Mouse (Mus musculus): ENCODE results near the gene Usmg5.
"Not testable (repeated sequence)": the region's sequence is repeated elsewhere in the genome, so short reads cannot be mapped to it uniquely, and the experiment has no call there.

The Usmg5 gene

GRCm38 (mm10) chr19:47090550-47091156 lies at the start of gene Usmg5, which contains the start of gene Pdcd11:
Gene Usmg5, minus strand, starts transcription at chr19:47090647.
Gene Pdcd11, plus strand, starts transcription at chr19:47090768.
- DNase-seq (ENCODE audit: low read depth, low spot score): peak; percentile 95

DNA sequence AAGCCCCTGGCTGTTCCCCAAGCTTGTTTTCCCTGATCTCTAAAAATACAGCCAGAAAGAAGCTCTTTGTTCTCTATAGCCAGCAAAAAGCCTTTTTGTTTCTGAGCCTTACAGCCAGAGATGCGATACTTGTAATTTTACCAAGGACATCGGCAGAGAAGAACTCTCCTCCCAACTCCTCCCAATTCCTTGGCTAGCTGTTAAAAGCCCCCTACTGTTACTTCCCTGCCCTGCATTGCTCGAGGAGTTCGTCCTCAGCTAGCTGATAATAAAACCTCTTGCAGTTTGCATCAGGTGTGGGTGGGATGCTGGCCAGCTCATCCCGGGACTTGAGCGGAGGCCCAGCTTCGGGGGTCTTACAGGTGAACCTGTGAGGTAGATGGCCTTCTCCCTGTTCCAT lies 49.2 kb upstream of the Usmg5 start:
- not testable (repeated sequence) for DNase-seq (ENCODE audit: low read depth, low spot score)

GRCm38 (mm10) chr19:47137771-47138421 lies 47.4 kb upstream of the Usmg5 start, which contains the start of gene Calhm2:
Gene Calhm2, minus strand, starts transcription at chr19:47138294.
- no peak for DNase-seq (ENCODE audit: low read depth, low spot score)

GRCm38 (mm10) chr19:47137051-47137581 lies 46.7 kb upstream of the Usmg5 start:
- peak; percentile 91 for DNase-seq (ENCODE audit: low read depth, low spot score)

DNA sequence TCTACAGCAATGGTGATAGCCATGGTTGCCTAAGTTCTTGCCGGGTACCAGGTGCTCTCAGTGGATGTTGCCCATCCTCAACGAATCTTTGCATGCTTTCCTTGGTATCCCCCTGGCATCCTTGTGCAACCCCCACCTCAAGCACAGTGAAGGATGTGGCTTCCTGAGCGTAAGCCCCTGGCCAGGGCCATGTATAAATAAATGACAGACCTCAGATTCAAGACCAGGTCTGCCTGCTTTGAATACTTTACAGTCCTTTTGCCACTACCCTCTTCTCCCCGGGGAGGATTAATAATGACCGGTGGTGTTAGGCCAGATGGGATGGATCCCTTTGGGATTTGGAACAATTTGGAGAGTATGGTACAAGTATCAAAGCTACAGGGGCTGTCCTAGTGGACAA lies 45.7 kb upstream of the Usmg5 start:
- no peak for DNase-seq (ENCODE audit: low read depth, low spot score)

DNA sequence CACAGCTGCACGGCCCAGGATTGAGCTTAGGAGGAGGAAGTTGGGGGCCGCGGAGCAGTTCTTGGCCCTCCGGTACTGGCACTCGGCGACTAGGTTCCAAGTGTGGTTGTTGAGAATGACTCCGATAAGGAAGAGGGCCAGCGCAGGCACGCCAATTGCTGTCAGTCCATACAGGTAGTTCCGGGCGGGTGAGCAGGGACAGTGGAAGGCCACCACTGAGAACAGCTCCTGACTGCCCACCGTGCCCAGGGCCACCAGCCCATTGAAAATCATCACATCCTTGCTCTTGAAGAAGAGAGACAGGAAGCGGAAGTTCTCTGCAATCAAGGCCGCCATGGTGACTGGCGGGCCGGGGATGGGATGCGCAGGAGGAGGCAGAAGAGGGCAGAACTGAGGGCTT lies 45.1 kb upstream of the Usmg5 start:
- DNase-seq (ENCODE audit: low read depth, low spot score): no peak

DNA sequence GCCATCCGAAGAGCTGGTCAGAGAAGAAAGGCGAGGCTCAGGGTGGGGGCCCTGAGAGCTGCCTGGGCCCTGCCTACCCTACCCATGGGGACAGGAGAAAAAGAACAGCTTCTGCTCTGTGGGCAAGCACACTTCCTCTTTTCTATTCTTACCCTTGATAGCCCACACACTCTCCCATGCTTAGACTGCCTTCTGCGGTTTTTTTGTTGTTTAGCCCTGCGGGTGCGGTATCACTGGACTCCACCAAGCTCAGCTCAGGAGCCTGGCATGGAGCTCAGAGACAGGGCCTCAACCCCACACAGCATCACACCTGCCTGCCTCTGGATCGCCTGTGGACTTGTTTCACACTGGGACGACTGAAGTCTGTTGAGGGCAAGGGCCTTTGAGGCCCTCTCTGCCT lies 42.7 kb upstream of the Usmg5 start:
- peak; percentile 50 for DNase-seq (ENCODE audit: low read depth, low spot score)

GRCm38 (mm10) chr19:47130551-47131125 lies 40.2 kb upstream of the Usmg5 start:
- no peak for DNase-seq (ENCODE audit: low read depth, low spot score)

- DNase-seq (ENCODE audit: low read depth, low spot score): no peak
Measured at GRCm38 (mm10) chr19:47128835-47129234, 38.4 kb upstream of the Usmg5 start.

- no peak for DNase-seq (ENCODE audit: low read depth, low spot score)
Measured at GRCm38 (mm10) chr19:47128164-47128563, 37.7 kb upstream of the Usmg5 start.

DNA sequence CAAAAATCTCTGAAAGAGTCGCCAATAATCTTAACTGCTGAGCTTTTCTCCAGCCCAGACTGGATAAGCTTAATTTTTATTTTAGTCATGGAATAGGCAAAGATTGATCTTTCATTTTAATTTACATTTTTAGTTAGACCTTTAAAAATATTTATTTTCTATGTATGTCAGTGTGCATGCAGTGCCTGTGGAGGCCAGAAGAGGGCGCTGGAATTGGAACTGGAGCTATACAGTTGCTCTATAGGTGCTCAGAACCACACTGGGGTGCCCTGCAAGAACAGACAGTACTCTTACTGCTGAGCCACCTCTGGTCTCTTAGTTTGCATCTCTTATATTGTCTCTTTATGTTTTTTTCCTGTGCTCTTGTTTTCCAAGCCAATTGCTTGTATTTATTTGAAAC lies 32.4 kb upstream of the Usmg5 start:
- DNase-seq (ENCODE audit: low read depth, low spot score): no peak

DNA sequence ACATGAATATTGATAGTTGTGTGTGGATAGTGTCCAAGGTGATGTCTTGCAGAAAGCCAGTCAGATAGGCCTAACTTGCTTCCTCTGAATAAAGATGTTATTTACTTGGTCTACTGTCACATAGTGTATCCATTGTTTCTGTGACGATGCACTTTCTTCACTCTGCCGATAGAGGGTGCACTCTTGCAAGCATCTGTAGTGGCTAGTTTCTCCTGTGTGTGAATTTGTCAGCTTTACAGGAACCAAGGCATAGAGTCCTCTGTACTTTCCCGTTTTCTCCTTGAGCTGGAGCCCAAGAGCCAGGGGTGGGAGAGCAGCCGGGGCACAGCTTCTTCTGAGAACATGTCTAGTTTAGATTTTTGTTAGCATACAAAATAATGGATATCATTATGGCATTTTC lies 30.6 kb upstream of the Usmg5 start:
- DNase-seq (ENCODE audit: low read depth, low spot score): no peak

GRCm38 (mm10) chr19:47118634-47119033 lies 28.2 kb upstream of the Usmg5 start:
- DNase-seq (ENCODE audit: low read depth, low spot score): no peak

GRCm38 (mm10) chr19:47104641-47105271 lies 14.3 kb upstream of the Usmg5 start:
- no peak for DNase-seq (ENCODE audit: low read depth, low spot score)

DNA sequence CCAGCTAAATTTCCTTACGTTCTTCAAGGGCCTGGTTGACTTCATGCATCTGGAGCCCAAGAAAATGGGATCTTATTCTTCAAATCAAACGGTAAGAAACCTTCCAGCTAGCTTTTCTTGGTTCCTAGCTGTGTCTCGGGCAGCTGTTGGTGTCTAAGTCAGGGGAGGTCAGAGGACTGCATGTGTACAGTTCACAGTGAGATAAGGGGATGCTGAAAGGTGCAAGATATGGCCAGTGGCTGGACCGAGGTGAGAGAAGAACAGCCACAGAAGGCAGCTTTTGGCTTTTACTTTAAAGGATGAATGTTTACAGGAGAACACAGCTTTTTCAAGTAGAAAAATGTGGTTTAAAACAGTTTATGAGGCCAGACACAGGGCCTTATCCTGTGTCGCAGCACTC lies 10.6 kb upstream of the Usmg5 start:
- no peak for DNase-seq (ENCODE audit: low read depth, low spot score)

DNA sequence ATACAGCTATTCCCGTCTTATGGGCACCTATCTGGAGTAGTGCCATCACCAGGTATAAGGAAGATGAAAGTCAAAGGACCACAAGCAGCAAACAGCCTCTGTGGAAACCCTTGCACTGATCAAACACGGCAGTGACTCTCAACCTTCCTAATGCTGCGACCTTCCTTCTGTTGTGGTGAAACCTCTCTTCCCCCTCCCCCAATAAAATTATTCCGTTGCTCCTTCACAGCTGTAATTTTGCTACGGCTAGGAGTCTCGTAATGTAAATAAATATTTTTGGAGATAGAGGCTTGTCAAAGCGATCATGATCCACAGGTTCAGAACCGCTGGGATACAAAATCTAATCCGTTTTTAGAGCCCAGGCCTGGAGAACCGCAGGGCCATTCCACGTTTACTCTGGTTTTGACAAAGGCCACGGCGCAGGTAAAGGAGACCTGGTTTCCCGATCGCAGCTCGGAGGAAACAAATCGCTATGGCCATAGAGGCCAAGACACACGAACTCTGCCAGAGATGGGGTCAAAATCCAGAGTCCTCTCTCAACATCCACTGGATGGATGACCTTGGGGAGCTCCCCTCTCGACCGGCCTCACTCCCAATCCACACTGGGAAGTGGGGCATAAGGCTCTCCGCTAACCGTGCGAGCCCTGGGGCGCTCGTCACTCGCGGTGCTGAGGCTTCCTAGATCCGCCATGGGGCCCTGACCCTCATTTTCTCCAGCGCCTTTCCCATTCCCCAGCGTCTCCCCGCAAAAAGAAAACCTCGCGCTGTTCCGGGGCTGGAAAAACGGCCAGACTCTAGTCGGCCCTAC lies 525 bp downstream of the Usmg5 start:
- no peak for DNase-seq (ENCODE audit: low read depth, low spot score)

DNA sequence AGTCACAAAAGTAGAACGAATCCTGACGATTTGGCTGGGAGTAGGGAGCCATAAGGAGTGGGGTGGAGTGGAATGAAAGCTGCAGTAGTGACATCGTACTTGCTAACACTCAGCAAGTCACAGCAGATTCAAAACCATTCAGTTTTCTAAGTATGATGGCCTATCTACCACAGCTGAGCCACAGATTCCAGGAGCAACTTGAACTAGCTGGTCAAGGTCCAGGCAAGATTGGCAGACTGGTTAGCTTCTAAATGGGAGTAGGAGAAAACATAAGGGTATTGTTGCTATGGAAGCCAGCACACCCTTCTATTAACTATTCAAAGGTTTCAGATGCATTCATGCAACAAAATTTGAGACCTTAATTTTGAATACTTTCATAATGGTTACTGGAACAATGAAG lies 2.2 kb downstream of the Usmg5 start:
- DNase-seq (ENCODE audit: low read depth, low spot score): no peak

DNA sequence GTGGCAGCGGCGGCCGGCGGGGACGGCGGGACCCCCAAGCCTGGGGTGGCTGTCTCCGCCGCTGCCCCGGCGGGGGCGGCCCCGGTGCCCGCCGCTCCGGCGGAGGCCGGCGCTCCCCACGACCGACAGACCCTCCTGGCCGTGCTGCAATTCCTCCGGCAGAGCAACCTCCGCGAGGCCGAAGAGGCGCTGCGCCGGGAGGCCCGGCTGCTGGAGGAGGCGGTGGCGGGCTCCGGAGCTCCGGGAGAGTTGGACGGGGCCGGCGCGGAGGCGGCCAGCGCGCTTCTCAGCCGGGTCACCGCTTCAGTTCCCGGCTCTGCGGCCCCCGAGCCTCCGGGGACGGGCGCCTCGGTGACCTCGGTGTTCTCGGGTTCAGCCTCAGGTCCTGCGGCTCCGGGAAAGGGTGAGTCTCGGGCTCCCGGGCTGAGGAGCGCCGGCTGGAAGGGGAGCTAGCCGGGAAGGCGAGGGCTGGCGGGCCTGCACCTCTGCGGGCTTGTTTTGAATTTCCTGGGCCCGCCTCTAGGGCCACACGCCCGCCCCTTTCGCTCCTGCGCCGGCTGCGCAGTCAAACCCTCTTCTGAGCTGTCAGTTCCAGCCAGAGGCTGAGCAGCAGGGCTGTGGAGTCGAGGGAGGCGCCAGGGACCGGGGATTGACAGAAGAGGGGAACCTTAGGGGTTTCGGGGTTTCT lies 22.4 kb downstream of the Usmg5 start:
- peak; percentile 68 for DNase-seq (ENCODE audit: low read depth, low spot score)

- peak; percentile 95 for DNase-seq (ENCODE audit: low read depth, low spot score)
Measured at GRCm38 (mm10) chr19:47067096-47067882, 23.2 kb downstream of the Usmg5 start, which contains the start of gene Taf5. Gene Taf5, plus strand, starts transcription at chr19:47067746.

DNA sequence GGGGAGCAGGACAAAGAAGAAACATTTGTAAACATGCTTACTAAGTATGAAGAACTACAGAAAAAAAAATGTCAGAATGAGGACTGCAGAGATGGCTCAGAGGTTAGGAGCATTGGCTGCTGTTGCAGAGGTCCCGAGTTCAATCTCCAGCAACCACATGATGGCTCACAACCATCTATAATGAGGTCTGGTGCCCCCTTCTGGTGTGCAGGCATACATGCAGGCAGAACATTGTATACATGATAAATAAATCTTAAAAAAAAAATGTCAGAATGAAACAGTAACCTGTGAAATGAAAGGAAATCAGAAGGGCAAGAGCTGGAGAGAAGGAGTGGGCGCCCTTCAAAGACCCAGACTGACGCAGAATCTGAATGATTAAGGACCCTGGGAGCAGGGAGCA lies 24.6 kb downstream of the Usmg5 start:
- no peak for DNase-seq (ENCODE audit: low read depth, low spot score)
